Mouse (Mus musculus) small intestine, adult 2 months (tissue): ENCODE data around the gene Sectm1a. TPM values are rescaled to one million over a fixed set of nuclear protein-coding genes. Genes with fewer than 3 reads are reported as not detected.

ENCODE experiments used
- H3K27ac ChIP-seq: fragments of 200-500 bp; 2 replicates; pipeline ENCODE4 v1.5.1; 2012; ENCODE audit warnings: low read depth, low read length, control low read depth, inconsistent platforms; ENCODE audit not compliant: insufficient read depth
- H3K27me3 ChIP-seq: fragments of 200-500 bp; 2 replicates; pipeline ENCODE4 v1.6.1; 2012; ENCODE audit warnings: mild to moderate bottlenecking, moderate library complexity, low read length, inconsistent platforms; ENCODE audit not compliant: control insufficient read depth, insufficient read depth
- H3K36me3 ChIP-seq: fragments of 200-500 bp; 2 replicates; pipeline ENCODE4 v1.6.1; 2012; ENCODE audit warnings: mild to moderate bottlenecking, low read length, control low read depth, inconsistent platforms; ENCODE audit not compliant: control insufficient read depth, insufficient read depth
- H3K4me1 ChIP-seq: fragments of 200-500 bp; 2 replicates; pipeline ENCODE4 v1.6.1; 2012; ENCODE audit warnings: low read length, inconsistent platforms, mixed read lengths; ENCODE audit not compliant: control insufficient read depth, insufficient read depth, insufficient read length
- H3K4me3 ChIP-seq: fragments of 200-500 bp; 2 replicates; pipeline ENCODE4 v1.5.1; 2012; ENCODE audit warnings: low read depth, mild to moderate bottlenecking, control low read depth, inconsistent platforms, low read length, moderate library complexity
- CTCF ChIP-seq: fragments of 200-500 bp; IDR thresholded peaks from 2 replicates; pipeline ENCODE4 v1.5.1; 2012; ENCODE audit warnings: low read depth, mild to moderate bottlenecking, control low read depth, inconsistent platforms, low read length, moderate library complexity, mixed read lengths; ENCODE audit not compliant: insufficient replicate concordance, insufficient read length; ENCODE audit errors: extremely low read depth
- POLR2A ChIP-seq: fragments of 200-500 bp; IDR thresholded peaks from 2 replicates; pipeline ENCODE4 v1.6.1; 2012; ENCODE audit warnings: low read depth, mild to moderate bottlenecking, control low read depth, inconsistent platforms, low read length, moderate library complexity
- WGBS: fragments of 180-500 bp; shearing (Covaris S2); methylation state at CpG from one replicate; pipeline ENCODE4 v1.1.7; 2018; 5-methylcytosine and 5-hydroxymethylcytosine counted together
- polyA plus RNA-seq: library from polyadenylated mRNA; depleted of rRNA; stranded (reverse); fragments of >200 nt; gene quantifications from 2 replicates; pipeline ENCODE4 v1.2.3, GENCODE M21; 2012; rRNA removed

Gene Sectm1a
- polyA plus RNA-seq, 1 experiment = 4.1 TPM

GRCm38 (mm10) chr11:121038366-121039240 lies 42.4 kb downstream of the Sectm1a start:
- Histone ChIP-seq H3K27me3 (no peaks in the 10 kb centered on the region), H3K4me1 (no peaks in the 10 kb centered on the region), H3K4me3 (peak overlapping the region; percentile 46), H3K36me3 (no peaks in the 10 kb centered on the region), H3K27ac (peak overlapping the region; percentile 50; the same call in 1 of the 2 replicates)
- WGBS = 82% methylated on average over 11 of the region's 11 CpGs
- TF ChIP-seq CTCF = no peak
- no peak for TF ChIP-seq POLR2A

- Histone ChIP-seq H3K27ac (no peak overlapping the region), H3K4me1 (no peaks in the 10 kb centered on the region), H3K27me3 (no peaks in the 10 kb centered on the region), H3K36me3 (no peaks in the 10 kb centered on the region), H3K4me3 (no peak overlapping the region)
- 78% methylated on average over 5 of the region's 5 CpGs for WGBS
- TF ChIP-seq CTCF (no peak), POLR2A (no peak)
Observed at GRCm38 (mm10) chr11:121033118-121033517, 47.9 kb downstream of the Sectm1a start.

GRCm38 (mm10) chr11:121027259-121027658 lies 53.8 kb downstream of the Sectm1a start:
- no peaks in the 10 kb centered on the region for H3K4me1 ChIP-seq
- H3K27me3 ChIP-seq = no peaks in the 10 kb centered on the region
- WGBS = 83% methylated on average over 7 of the region's 7 CpGs
- no peaks in the 10 kb centered on the region for H3K36me3 ChIP-seq
- H3K27ac ChIP-seq = peak overlapping the region; percentile 9; the same call in 1 of the 2 replicates
- no peak overlapping the region for H3K4me3 ChIP-seq
- TF ChIP-seq CTCF = no peak
- no peak for TF ChIP-seq POLR2A

GRCm38 (mm10) chr11:121024163-121024562 lies 56.9 kb downstream of the Sectm1a start:
- Histone ChIP-seq H3K27me3 (no peaks in the 10 kb centered on the region), H3K4me1 (no peaks in the 10 kb centered on the region), H3K4me3 (no peak overlapping the region), H3K27ac (no peak overlapping the region), H3K36me3 (no peaks in the 10 kb centered on the region)
- TF ChIP-seq POLR2A (no peak), CTCF (no peak)
- 62% methylated on average over 6 of the region's 6 CpGs for WGBS

GRCm38 (mm10) chr11:121019501-121019900 lies 61.5 kb downstream of the Sectm1a start:
- Histone ChIP-seq H3K27ac (peak overlapping the region; percentile 61), H3K36me3 (no peaks in the 10 kb centered on the region), H3K4me1 (peaks cover 5% of the 10 kb centered on the region; the same call in 1 of the 2 replicates), H3K27me3 (no peaks in the 10 kb centered on the region), H3K4me3 (no peak overlapping the region)
- WGBS = 85% methylated on average over 5 of the region's 5 CpGs
- no peak for TF ChIP-seq POLR2A
- TF ChIP-seq CTCF = no peak

GRCm38 (mm10) chr11:121017703-121018102 lies 63.3 kb downstream of the Sectm1a start:
- H3K27me3 ChIP-seq = no peaks in the 10 kb centered on the region
- no peak overlapping the region for H3K27ac ChIP-seq
- H3K4me3 ChIP-seq = no peak overlapping the region
- TF ChIP-seq POLR2A = no peak
- TF ChIP-seq CTCF = peak; percentile 84; the same call in 1 of the 2 replicates
- peaks cover 5% of the 10 kb centered on the region; the same call in 1 of the 2 replicates for H3K4me1 ChIP-seq
- 50% methylated on average over 3 of the region's 3 CpGs for WGBS
- H3K36me3 ChIP-seq = no peaks in the 10 kb centered on the region

Other genes starting within 250 kb of the Sectm1a start
- gene Ccdc57, start 148.3 kb downstream of the Sectm1a start, polyA plus RNA-seq = 0.43 and 0.84 TPM in 2 replicates
- 56.8 and 68.9 TPM in 2 replicates for gene Slc16a3, start 132.7 kb downstream of the Sectm1a start, polyA plus RNA-seq
- 26.5 and 60.8 TPM in 2 replicates for gene Csnk1d, start 89.9 kb downstream of the Sectm1a start, polyA plus RNA-seq
- gene Cd7, start 41.8 kb downstream of the Sectm1a start, polyA plus RNA-seq = 41.0 and 57.7 TPM in 2 replicates
- 152 and 325 TPM in 2 replicates for gene Sectm1b, start 17.7 kb downstream of the Sectm1a start, polyA plus RNA-seq
- gene Tex19.2, start 37.5 kb upstream of the Sectm1a start, polyA plus RNA-seq = 0.05 TPM in 1 of 2 replicates, not detected in the other
- gene Tex19.1, start 64.9 kb upstream of the Sectm1a start, polyA plus RNA-seq = not detected in 2 replicates
- gene Uts2r, start 79.1 kb upstream of the Sectm1a start, polyA plus RNA-seq = not detected in 2 replicates
- 12.5 and 27.9 TPM in 2 replicates for gene Hexdc, start 123.2 kb upstream of the Sectm1a start, polyA plus RNA-seq
- gene Ogfod3, start 123.5 kb upstream of the Sectm1a start, polyA plus RNA-seq = 8.6 and 13.1 TPM in 2 replicates
- gene Cybc1, start 148.1 kb upstream of the Sectm1a start, polyA plus RNA-seq = 16.4 and 20.8 TPM in 2 replicates
- gene Narf, start 156.0 kb upstream of the Sectm1a start, polyA plus RNA-seq = 15.3 and 23.9 TPM in 2 replicates
- gene Foxk2, start 178.8 kb upstream of the Sectm1a start, polyA plus RNA-seq = 22.4 and 23.6 TPM in 2 replicates